Mouse (Mus musculus): ENCODE measurements around the gene Syt7. TPM values are rescaled to one million over a fixed set of nuclear protein-coding genes. Genes with fewer than 3 reads are reported as not detected.

Gene Syt7
- polyA plus RNA-seq, 1 experiment from 2014 or later = 12.0 TPM

DNA sequence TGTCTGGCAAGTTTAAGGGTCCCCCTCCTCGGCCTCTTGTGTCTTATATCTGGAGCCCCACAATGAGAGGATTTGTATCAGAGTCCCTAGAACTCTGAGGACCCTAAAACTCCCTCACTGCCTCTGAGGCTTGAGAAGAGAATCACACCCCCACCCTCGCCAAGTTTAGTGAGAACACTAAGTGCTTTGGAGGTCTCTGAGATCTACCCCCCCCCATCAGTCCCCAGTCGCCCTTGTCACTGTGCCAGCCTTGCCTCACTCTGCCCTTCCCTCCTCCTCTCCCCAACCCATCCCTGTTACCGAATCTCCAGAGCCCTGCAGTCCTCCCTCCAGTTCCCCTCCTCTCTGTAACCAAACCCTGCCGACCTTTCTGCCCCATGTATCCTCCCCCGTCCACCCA lies 37.9 kb downstream of the Syt7 start:
- Histone ChIP-seq H3K4me3 (replicated peaks; ENCODE audit: low read length) (no peak overlapping the region), H3K9ac (no peak overlapping the region), H3K36me3 (replicated peaks; ENCODE audit: control insufficient read depth, insufficient read depth) (peaks cover 17% of the 10 kb centered on the region; the same call in 1 of the 2 replicates), H3K4me2 (replicated peaks) (no peak overlapping the region), H3K27me3 (ENCODE audit: control insufficient read depth, insufficient read depth, low read length) (no peaks in the 10 kb centered on the region), H3K27ac (no peak overlapping the region), H3K4me1 (replicated peaks; ENCODE audit: control insufficient read depth, insufficient read depth, low read length) (peaks cover 18% of the 10 kb centered on the region; the same call in 1 of the 2 replicates), H3K9me3 (ENCODE audit: control insufficient read depth, low read length) (no peaks in the 10 kb centered on the region)
- ATAC-seq (ENCODE audit: low FRiP score) = no peak
- 55% methylated on average over 6 of the region's 6 CpGs for WGBS
- DNase-seq (ENCODE audit: low spot score) = no peak

GRCm38 (mm10) chr19:10427431-10427830 lies 38.5 kb downstream of the Syt7 start:
- H3K4me1 ChIP-seq (replicated peaks; ENCODE audit: control insufficient read depth, insufficient read depth, low read length) = peaks cover 13% of the 10 kb centered on the region; the same call in 1 of the 2 replicates
- H3K27ac ChIP-seq = no peak overlapping the region

DNA sequence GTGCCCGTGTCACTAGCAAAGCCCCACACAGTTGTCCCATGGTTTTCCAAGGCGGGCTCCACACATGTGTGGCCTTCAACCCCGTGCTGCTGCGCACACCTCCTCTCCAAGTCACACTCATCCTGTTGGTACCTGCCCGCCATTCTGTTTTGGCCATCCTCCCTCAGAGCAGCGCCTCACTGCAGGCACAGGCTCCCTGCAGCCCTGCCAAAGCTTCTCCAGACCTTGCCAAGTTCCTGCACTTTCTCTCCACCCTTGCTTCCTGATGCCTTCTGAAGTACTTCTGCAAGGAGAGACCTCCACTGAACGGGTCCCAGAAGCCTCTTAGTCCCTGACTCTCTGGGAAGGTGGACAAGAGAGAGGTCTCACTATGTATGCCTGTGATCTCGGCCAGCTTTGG lies 40.5 kb downstream of the Syt7 start:
- peaks cover 11% of the 10 kb centered on the region; the same call in 1 of the 2 replicates for H3K4me1 ChIP-seq (replicated peaks; ENCODE audit: control insufficient read depth, insufficient read depth, low read length)
- WGBS = 90% methylated on average over 8 of the region's 8 CpGs
- ATAC-seq (ENCODE audit: low FRiP score) = no peak

More at GRCm38 (mm10) chr19:10427431-10427830, 38.5 kb downstream of the Syt7 start:
- Histone ChIP-seq H3K4me2 (replicated peaks) (no peak overlapping the region), H3K27me3 (ENCODE audit: control insufficient read depth, insufficient read depth, low read length) (no peaks in the 10 kb centered on the region), H3K9me3 (ENCODE audit: control insufficient read depth, low read length) (no peaks in the 10 kb centered on the region), H3K9ac (no peak overlapping the region), H3K4me3 (replicated peaks; ENCODE audit: low read length) (no peak overlapping the region), H3K36me3 (replicated peaks; ENCODE audit: control insufficient read depth, insufficient read depth) (peaks cover 17% of the 10 kb centered on the region; the same call in 1 of the 2 replicates)
- ATAC-seq (ENCODE audit: low FRiP score) (no peak), DNase-seq (ENCODE audit: low spot score) (no peak)
- WGBS = 80% methylated on average over 9 of the region's 9 CpGs

GRCm38 (mm10) chr19:10431410-10431809 lies 42.5 kb downstream of the Syt7 start:
- DNase-seq (ENCODE audit: low spot score) = no peak
- no peak overlapping the region for H3K9ac ChIP-seq
- H3K27ac ChIP-seq = no peak overlapping the region
- H3K4me2 ChIP-seq (replicated peaks) = no peak overlapping the region
- WGBS = 48% methylated on average over 3 of the region's 3 CpGs
- no peak overlapping the region for H3K4me3 ChIP-seq (replicated peaks; ENCODE audit: low read length)
- 0 out of 2 replicates have a peak, but pooled peaks cover 8% of the 10 kb centered on the region for H3K36me3 ChIP-seq (replicated peaks; ENCODE audit: control insufficient read depth, insufficient read depth)
- no peak for ATAC-seq (ENCODE audit: low FRiP score)
- H3K4me1 ChIP-seq (replicated peaks; ENCODE audit: control insufficient read depth, insufficient read depth, low read length) = no peaks in the 10 kb centered on the region
- no peaks in the 10 kb centered on the region for H3K27me3 ChIP-seq (ENCODE audit: control insufficient read depth, insufficient read depth, low read length)
- no peaks in the 10 kb centered on the region for H3K9me3 ChIP-seq (ENCODE audit: control insufficient read depth, low read length)

More for the DNA sequence above, 40.5 kb downstream of the Syt7 start:
- no peak overlapping the region for H3K4me3 ChIP-seq (replicated peaks; ENCODE audit: low read length)
- DNase-seq (ENCODE audit: low spot score) = no peak
- 0 out of 2 replicates have a peak, but pooled peaks cover 12% of the 10 kb centered on the region for H3K36me3 ChIP-seq (replicated peaks; ENCODE audit: control insufficient read depth, insufficient read depth)
- no peaks in the 10 kb centered on the region for H3K27me3 ChIP-seq (ENCODE audit: control insufficient read depth, insufficient read depth, low read length)
- H3K9me3 ChIP-seq (ENCODE audit: control insufficient read depth, low read length) = no peaks in the 10 kb centered on the region
- H3K27ac ChIP-seq = no peak overlapping the region
- H3K9ac ChIP-seq = no peak overlapping the region
- no peak overlapping the region for H3K4me2 ChIP-seq (replicated peaks)

DNA sequence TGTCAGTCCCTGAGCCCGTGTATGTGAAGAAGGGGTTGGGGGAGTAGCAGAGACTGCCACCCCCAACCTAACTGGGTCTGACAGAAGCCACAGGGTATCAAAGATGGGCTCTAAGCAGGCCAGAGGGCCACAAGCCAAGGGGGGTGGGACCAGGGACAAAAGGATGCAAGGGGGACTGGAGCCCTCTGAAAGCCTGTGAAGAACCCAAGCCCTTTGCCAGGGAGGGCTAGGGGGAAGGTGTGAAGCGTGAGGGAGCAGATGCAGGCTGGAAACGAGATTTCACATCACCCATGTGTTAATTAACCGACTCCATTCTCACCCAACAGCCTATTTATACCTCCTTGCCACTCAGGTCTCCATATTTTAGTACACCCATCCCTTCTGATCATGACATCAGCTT lies 43.0 kb downstream of the Syt7 start:
- no peak for DNase-seq (ENCODE audit: low spot score)
- H3K4me3 ChIP-seq (replicated peaks; ENCODE audit: low read length) = no peak overlapping the region
- no peaks in the 10 kb centered on the region for H3K9me3 ChIP-seq (ENCODE audit: control insufficient read depth, low read length)
- H3K27ac ChIP-seq = no peak overlapping the region
- H3K36me3 ChIP-seq (replicated peaks; ENCODE audit: control insufficient read depth, insufficient read depth) = 0 out of 2 replicates have a peak, but pooled peaks cover 5% of the 10 kb centered on the region
- no peaks in the 10 kb centered on the region for H3K27me3 ChIP-seq (ENCODE audit: control insufficient read depth, insufficient read depth, low read length)
- H3K4me2 ChIP-seq (replicated peaks) = no peak overlapping the region
- no peak for ATAC-seq (ENCODE audit: low FRiP score)
- 52% methylated on average over 4 of the region's 4 CpGs for WGBS
- H3K4me1 ChIP-seq (replicated peaks; ENCODE audit: control insufficient read depth, insufficient read depth, low read length) = no peaks in the 10 kb centered on the region
- no peak overlapping the region for H3K9ac ChIP-seq

GRCm38 (mm10) chr19:10433225-10433624 lies 44.3 kb downstream of the Syt7 start:
- Histone ChIP-seq H3K4me1 (replicated peaks; ENCODE audit: control insufficient read depth, insufficient read depth, low read length) (no peaks in the 10 kb centered on the region), H3K9ac (no peak overlapping the region), H3K27ac (no peak overlapping the region), H3K4me3 (replicated peaks; ENCODE audit: low read length) (no peak overlapping the region), H3K9me3 (ENCODE audit: control insufficient read depth, low read length) (no peaks in the 10 kb centered on the region), H3K27me3 (ENCODE audit: control insufficient read depth, insufficient read depth, low read length) (no peaks in the 10 kb centered on the region), H3K36me3 (replicated peaks; ENCODE audit: control insufficient read depth, insufficient read depth) (no peaks in the 10 kb centered on the region), H3K4me2 (replicated peaks) (no peak overlapping the region)
- 84% methylated on average over 7 of the region's 7 CpGs for WGBS
- DNase-seq (ENCODE audit: low spot score) (no peak), ATAC-seq (ENCODE audit: low FRiP score) (no peak)

DNA sequence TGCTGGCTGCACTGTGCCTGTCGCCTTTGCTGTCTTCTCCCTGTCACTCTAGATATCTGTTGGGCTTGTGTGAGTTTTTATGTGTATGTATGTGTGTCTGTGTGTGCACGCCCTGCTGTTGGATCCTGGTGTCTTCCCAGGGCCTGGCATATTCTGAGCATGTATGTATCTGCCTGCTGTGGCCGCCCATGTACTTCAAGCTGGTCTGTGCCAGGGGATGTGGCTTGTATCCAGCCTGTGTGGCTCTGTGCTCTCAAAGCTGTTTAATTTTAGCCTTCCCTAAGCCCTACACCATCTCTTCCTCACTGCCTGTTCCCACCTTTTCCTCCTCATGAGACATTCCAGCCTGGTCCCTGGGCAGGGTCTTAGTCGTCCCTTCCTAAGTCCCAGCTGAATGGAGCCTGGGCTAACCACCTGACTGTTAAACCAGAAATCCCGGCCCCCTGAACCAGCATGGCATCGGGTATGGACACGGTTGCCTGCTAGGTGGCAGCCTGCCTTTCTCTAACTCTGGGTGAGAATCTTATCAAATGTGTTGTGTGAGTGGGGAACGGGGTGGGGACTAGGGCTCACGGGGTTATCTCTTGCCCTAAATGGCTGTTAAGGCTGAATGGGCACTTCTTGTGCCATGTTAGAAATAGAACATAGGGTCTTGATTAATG lies 45.1 kb downstream of the Syt7 start:
- Histone ChIP-seq H3K36me3 (replicated peaks; ENCODE audit: control insufficient read depth, insufficient read depth) (0 out of 2 replicates have a peak, but pooled peaks cover 2% of the 10 kb centered on the region), H3K9me3 (ENCODE audit: control insufficient read depth, low read length) (no peaks in the 10 kb centered on the region), H3K4me2 (replicated peaks) (no peak overlapping the region), H3K27me3 (ENCODE audit: control insufficient read depth, insufficient read depth, low read length) (no peaks in the 10 kb centered on the region), H3K4me3 (replicated peaks; ENCODE audit: low read length) (no peak overlapping the region), H3K27ac (no peak overlapping the region), H3K4me1 (replicated peaks; ENCODE audit: control insufficient read depth, insufficient read depth, low read length) (no peaks in the 10 kb centered on the region), H3K9ac (no peak overlapping the region)
- WGBS = 73% methylated on average over 9 of the region's 9 CpGs
- no peak for ATAC-seq (ENCODE audit: low FRiP score)
- DNase-seq (ENCODE audit: low spot score) = no peak

GRCm38 (mm10) chr19:10434927-10435326 lies 46.0 kb downstream of the Syt7 start:
- Histone ChIP-seq H3K36me3 (replicated peaks; ENCODE audit: control insufficient read depth, insufficient read depth) (peaks cover 11% of the 10 kb centered on the region), H3K9me3 (ENCODE audit: control insufficient read depth, low read length) (no peaks in the 10 kb centered on the region), H3K27me3 (ENCODE audit: control insufficient read depth, insufficient read depth, low read length) (no peaks in the 10 kb centered on the region), H3K4me3 (replicated peaks; ENCODE audit: low read length) (no peak overlapping the region), H3K27ac (no peak overlapping the region), H3K9ac (no peak overlapping the region), H3K4me1 (replicated peaks; ENCODE audit: control insufficient read depth, insufficient read depth, low read length) (no peaks in the 10 kb centered on the region), H3K4me2 (replicated peaks) (no peak overlapping the region)
- 74% methylated on average over 6 of the region's 6 CpGs for WGBS
- DNase-seq (ENCODE audit: low spot score) (no peak), ATAC-seq (ENCODE audit: low FRiP score) (no peak)

GRCm38 (mm10) chr19:10435908-10436307 lies 47.0 kb downstream of the Syt7 start:
- Histone ChIP-seq H3K9me3 (ENCODE audit: control insufficient read depth, low read length) (no peaks in the 10 kb centered on the region), H3K27me3 (ENCODE audit: control insufficient read depth, insufficient read depth, low read length) (no peaks in the 10 kb centered on the region), H3K9ac (no peak overlapping the region), H3K27ac (no peak overlapping the region), H3K4me2 (replicated peaks) (no peak overlapping the region), H3K4me3 (replicated peaks; ENCODE audit: low read length) (no peak overlapping the region), H3K4me1 (replicated peaks; ENCODE audit: control insufficient read depth, insufficient read depth, low read length) (no peaks in the 10 kb centered on the region), H3K36me3 (replicated peaks; ENCODE audit: control insufficient read depth, insufficient read depth) (peaks cover 19% of the 10 kb centered on the region)
- WGBS = 26% methylated on average over 3 of the region's 3 CpGs
- DNase-seq (ENCODE audit: low spot score) = peak; percentile 76
- no peak for ATAC-seq (ENCODE audit: low FRiP score)

All from hindbrain, embryonic 14.5 days (tissue).